Mouse (Mus musculus): ENCODE data around the gene Babam1.
"Not testable (repeated sequence)": the region's sequence is repeated elsewhere in the genome, so short reads cannot be mapped to it uniquely, and the experiment has no call there.

The Babam1 gene

DNA sequence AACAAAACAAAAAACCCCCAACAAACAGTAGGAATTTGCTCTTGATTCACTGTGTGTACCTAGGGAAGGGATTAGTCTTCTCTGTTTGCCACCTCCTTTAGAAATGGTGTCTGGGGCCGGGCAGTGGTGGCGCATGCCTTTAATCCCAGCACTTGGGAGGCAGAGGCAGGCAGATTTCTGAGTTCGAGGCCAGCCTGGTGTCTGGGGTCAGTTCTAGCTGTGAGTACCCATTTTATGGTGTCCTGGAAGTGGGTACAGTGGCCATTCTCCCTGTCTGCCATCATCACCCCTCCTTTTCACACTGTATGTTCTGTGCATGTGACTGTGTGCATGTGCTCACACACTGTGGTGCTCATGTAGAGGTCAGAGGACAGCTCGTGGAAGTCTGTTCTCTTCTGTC lies 11.6 kb downstream of the Babam1 start:
- Histone ChIP-seq H3K36me3 (ENCODE audit: control insufficient read depth, insufficient read depth, low read length, poor library complexity, severe bottlenecking) (no peaks in the 10 kb centered on the region), H3K27me3 (ENCODE audit: control insufficient read depth, insufficient read depth, low read length, poor library complexity, severe bottlenecking) (no peaks in the 10 kb centered on the region)
- no peak for DNase-seq (ENCODE audit: low read depth, low spot score)

DNA sequence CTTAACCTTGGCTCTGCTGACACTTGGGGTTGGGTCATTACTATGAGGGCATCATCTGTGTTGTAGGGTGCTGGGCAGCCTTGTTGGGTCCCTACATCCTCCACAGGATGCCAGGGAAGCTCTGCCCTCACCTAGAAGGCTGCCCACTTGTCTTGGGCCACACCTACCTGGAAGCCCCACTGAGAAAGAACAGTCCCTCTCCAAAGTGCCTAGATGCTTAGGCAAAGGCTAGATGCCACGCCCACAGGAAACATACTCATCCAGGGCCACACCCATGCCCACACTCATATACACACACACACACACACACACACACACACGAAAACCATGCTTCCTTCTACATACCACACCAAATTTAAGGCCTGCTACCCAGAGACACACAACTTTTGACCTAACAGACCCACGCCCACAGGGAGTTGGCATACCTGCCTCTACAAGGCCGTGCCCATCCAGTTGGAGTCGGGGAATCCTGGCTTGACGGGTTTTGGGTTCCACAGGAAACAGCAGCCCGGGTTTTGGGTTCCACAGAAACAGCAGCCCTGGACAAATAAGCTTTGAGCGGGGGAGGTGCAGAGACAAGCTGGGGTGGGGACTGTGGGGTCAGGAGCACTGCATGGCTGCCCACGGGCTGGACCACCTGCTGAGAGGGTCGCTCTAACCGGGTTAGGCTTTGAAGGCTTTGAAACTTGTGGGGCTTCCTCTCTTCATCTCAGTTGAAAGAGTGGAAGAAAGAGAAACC lies 15.0 kb downstream of the Babam1 start:
- no peak for DNase-seq (ENCODE audit: low read depth, low spot score)
- H3K36me3 ChIP-seq (ENCODE audit: control insufficient read depth, insufficient read depth, low read length, poor library complexity, severe bottlenecking), result no peaks in the 10 kb centered on the region
- H3K27me3 ChIP-seq (ENCODE audit: control insufficient read depth, insufficient read depth, low read length, poor library complexity, severe bottlenecking), result no peaks in the 10 kb centered on the region

DNA sequence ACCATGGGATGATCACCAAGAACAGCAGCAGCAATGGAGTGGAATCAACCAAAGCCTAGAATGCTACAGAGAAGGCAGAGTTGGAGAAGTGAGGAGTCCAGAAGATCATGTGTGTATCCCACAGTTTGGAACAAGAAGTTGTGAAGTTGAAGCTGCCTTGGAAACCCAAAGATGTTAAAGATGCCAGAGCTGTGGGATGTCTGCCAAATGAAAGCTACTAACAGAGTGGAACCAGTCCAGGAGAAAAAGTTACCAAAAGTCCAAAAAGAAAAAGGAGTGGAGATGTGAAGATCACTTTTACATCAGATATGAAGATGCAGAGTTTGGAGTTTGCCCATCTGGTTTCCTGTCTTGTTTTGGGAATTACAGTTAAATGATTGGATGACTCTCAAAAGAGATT lies 25.5 kb downstream of the Babam1 start:
- DNase-seq (ENCODE audit: low read depth, low spot score), result no peak
- H3K36me3 ChIP-seq (ENCODE audit: control insufficient read depth, insufficient read depth, low read length, poor library complexity, severe bottlenecking), result no peaks in the 10 kb centered on the region
- H3K27me3 ChIP-seq (ENCODE audit: control insufficient read depth, insufficient read depth, low read length, poor library complexity, severe bottlenecking), result no peaks in the 10 kb centered on the region

DNA sequence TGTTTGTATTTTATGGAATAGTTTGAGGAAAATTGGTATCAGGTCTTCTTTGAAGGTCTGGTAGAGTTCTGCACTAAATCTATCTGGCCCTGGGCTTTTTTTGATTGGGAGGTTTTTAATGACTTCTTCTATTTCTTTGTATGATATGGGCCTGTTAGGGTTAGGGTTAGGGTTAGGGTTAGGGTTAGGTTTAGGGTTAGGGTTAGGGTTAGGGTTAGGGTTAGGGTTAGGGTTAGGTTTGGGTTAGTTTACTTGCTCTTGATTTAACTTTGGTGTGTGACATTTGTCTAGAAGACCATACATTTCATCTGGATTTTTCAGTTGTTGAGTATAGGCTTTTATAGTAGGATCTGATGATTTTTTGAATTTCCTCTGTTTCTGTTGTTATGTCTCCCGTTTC lies 36.3 kb downstream of the Babam1 start:
- H3K36me3 ChIP-seq (ENCODE audit: control insufficient read depth, insufficient read depth, low read length, poor library complexity, severe bottlenecking); DNase-seq (ENCODE audit: low read depth, low spot score); H3K27me3 ChIP-seq (ENCODE audit: control insufficient read depth, insufficient read depth, low read length, poor library complexity, severe bottlenecking): not testable (repeated sequence)

DNA sequence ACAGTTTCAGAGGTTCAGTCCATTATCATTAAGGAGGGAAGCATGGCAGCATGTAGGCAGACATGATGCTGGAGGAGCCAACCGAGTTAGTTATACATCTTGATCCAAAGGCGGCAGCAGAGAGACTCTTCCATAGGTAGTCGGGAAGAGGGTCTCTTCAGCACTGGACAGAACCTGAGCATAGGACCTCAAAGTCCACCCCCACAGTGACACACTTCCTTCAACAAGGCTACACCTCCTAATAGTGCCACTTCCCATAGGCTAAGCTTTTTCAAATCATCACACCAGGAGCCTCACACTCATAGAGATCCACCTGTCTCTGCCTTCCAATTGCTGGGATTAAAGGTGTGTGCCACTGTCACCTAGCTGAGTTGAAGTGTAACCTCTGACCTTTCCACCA lies 40.4 kb downstream of the Babam1 start:
- H3K27me3 ChIP-seq (ENCODE audit: control insufficient read depth, insufficient read depth, low read length, poor library complexity, severe bottlenecking), result no peaks in the 10 kb centered on the region
- DNase-seq (ENCODE audit: low read depth, low spot score), result no peak
- no peaks in the 10 kb centered on the region; the same call in 1 of the 2 replicates for H3K36me3 ChIP-seq (ENCODE audit: control insufficient read depth, insufficient read depth, low read length, poor library complexity, severe bottlenecking)

DNA sequence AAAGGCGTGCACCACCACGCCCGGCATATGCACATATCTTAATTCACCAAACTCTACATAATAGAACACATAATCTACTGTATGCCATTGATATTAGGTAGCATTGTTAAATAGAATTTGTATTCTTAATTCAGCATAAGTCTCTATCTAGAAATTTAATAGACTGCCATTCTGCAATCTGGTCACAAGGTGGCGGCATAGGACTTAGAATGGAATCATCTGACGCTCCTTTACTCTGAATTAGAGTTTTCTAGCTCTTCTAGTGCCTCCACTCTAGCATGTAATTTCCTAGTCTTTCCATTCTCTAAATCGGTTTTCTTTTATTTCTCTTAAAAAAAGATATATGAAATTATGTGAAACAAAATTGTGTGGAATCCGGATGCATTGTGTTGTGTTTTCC lies 44.7 kb downstream of the Babam1 start:
- no peaks in the 10 kb centered on the region for H3K36me3 ChIP-seq (ENCODE audit: control insufficient read depth, insufficient read depth, low read length, poor library complexity, severe bottlenecking)
- H3K27me3 ChIP-seq (ENCODE audit: control insufficient read depth, insufficient read depth, low read length, poor library complexity, severe bottlenecking), result no peaks in the 10 kb centered on the region; the same call in 1 of the 2 replicates
- DNase-seq (ENCODE audit: low read depth, low spot score), result peak; percentile 83

DNA sequence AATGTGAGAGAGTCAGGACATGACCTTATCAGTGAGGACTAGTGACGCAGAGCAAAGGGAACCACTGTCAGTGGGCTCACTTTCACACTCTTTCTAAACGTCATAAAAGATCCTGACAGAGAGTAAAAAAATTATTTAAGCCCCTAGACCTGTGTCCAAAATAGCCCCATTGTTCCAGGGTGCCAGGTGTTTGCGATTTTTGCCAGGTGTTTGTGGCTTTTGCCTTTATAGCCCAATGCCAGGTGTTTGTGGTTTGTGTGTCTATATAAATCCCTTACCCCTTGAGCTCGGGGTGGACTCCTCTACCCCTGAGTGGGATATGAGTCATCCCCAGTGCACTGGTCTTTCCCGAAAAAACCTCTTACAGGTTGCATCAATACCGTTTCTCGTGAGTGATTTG lies 48.4 kb downstream of the Babam1 start:
- DNase-seq (ENCODE audit: low read depth, low spot score), result no peak
- no peaks in the 10 kb centered on the region; the same call in 1 of the 2 replicates for H3K27me3 ChIP-seq (ENCODE audit: control insufficient read depth, insufficient read depth, low read length, poor library complexity, severe bottlenecking)
- no peaks in the 10 kb centered on the region for H3K36me3 ChIP-seq (ENCODE audit: control insufficient read depth, insufficient read depth, low read length, poor library complexity, severe bottlenecking)

DNA sequence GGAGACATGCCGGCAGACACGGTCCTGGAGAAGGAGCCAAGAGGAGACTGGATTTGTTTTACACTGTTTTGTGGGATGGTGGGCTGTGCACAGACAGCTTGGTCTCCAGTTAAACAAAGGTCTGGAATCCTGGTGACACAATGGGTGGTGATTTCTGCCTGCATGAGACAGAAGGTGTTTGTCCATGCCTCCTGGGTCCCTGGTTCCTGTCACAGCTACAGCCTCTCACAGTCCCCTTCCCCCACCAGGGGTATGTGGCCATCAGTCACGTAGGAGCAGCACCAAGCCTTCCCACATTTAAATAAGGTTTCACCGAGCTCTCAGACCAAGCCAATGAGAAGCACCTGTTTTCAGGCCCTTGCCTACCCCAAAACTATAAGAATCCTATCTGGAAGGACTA lies 54.7 kb downstream of the Babam1 start:
- Histone ChIP-seq H3K36me3 (ENCODE audit: control insufficient read depth, insufficient read depth, low read length, poor library complexity, severe bottlenecking) (no peaks in the 10 kb centered on the region), H3K27me3 (ENCODE audit: control insufficient read depth, insufficient read depth, low read length, poor library complexity, severe bottlenecking) (no peaks in the 10 kb centered on the region)
- no peak for DNase-seq (ENCODE audit: low read depth, low spot score)

DNA sequence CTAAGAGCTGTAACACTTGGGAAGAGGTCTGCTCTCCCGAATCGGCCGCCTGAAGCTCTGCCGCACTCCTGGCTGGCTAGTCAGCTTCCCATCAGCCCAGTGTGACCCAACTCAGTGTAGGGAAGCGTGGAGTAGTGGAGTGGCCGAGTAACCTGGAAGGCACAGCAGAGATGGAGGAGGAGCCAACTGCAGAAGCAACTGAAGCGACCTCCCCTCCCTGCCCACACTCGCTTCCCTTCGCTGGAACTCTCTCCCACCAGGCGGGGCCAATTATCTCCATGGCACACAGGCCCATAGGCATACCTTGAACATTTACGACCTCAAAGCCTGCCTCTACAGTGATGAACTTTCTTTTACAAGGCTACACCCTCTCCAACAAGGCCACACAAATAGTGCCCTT lies 55.1 kb downstream of the Babam1 start:
- Histone ChIP-seq H3K36me3 (ENCODE audit: control insufficient read depth, insufficient read depth, low read length, poor library complexity, severe bottlenecking) (no peaks in the 10 kb centered on the region), H3K27me3 (ENCODE audit: control insufficient read depth, insufficient read depth, low read length, poor library complexity, severe bottlenecking) (no peaks in the 10 kb centered on the region)
- DNase-seq (ENCODE audit: low read depth, low spot score), result no peak

DNA sequence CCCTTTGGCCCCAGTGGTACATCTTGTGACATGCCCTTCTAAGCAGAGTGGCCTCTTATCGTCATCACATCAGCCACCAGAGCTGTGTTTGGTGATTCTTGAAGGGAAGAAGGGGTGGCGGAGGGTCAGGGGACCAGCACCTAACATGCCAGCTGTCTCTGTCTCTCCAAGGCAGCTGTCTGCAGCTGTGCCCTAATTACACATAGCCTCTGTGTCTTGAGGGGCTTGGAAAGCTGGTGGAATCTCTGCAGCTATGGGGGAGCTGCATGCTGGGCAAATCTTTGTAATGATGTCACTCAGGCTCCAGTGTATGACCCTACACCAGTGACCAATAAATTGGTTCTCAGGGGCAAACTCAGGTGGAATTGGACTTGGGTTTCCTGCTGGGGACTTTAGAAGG lies 56.0 kb downstream of the Babam1 start:
- no peaks in the 10 kb centered on the region for H3K27me3 ChIP-seq (ENCODE audit: control insufficient read depth, insufficient read depth, low read length, poor library complexity, severe bottlenecking)
- no peaks in the 10 kb centered on the region for H3K36me3 ChIP-seq (ENCODE audit: control insufficient read depth, insufficient read depth, low read length, poor library complexity, severe bottlenecking)
- DNase-seq (ENCODE audit: low read depth, low spot score), result no peak

All from splenic B cell, adult 2 months (primary cell).